Mouse (Mus musculus) ZHBTc4 (cell line): ENCODE measurements at regions not wholly inside any gene's neighbourhood (a gene's known extent, or its start where the extent isn't known, plus 50 kb on each side); places are given as distances from the start of the nearest gene placed in this dataset.

Experiments
- DNase-seq: peaks from one replicate; pipeline ENCODE4 v3.0.0-alpha.2; 2011; ENCODE audit warnings: low read depth, low spot score

GRCm38 (mm10) chr6:36313586-36313985 is 74.3 kb upstream of the Chrm2 start:
- no peak for DNase-seq
